Comparison of ENCODE assay signal across 11 mouse cellular contexts in genomic region chr6:92415405-92415755, GRCm38 (mm10).
DNase-seq lines count a peak whose midpoint lies in the region; ATAC-seq and TF ChIP-seq lines count a peak whose summit lies in the region.
"Had no signal": no experiment of that assay in that cellular context is flagged by ENCODE, and none has a peak within 500 bp of the region (broad histone marks: within the 10 kb centered on the region; RNA-seq: fewer than 3 reads in every experiment).

No protein-coding gene starts in this region.

- no peak for ATAC-seq in hindbrain, embryonic 12.5 days (ENCODE audit: low FRiP score)
- ATAC-seq in hindbrain, embryonic 16.5 days, result no peak
- ATAC-seq in neural tube, embryonic 13.5 days (ENCODE audit: low read depth), result no peak; the same call in 1 of the 2 replicates
- ATAC-seq in midbrain, embryonic 13.5 days, result no peak
- no peak for ATAC-seq in stomach, postnatal 0 days (ENCODE audit: low FRiP score, low TSS enrichment)
- no peak for ATAC-seq in liver, postnatal 0 days

- no peaks in the 10 kb centered on the region for H3K9me3 ChIP-seq in hindbrain, embryonic 12.5 days (replicated peaks)
- no peaks in the 10 kb centered on the region for H3K9me3 ChIP-seq in hindbrain, embryonic 16.5 days (ENCODE audit: control insufficient read depth, low read length)
- no peaks in the 10 kb centered on the region for H3K9me3 ChIP-seq in neural tube, embryonic 13.5 days
- no peaks in the 10 kb centered on the region for H3K9me3 ChIP-seq in midbrain, embryonic 13.5 days
- no peaks in the 10 kb centered on the region for H3K9me3 ChIP-seq in stomach, postnatal 0 days (ENCODE audit: control insufficient read depth, low read length)
- H3K9me3 ChIP-seq in liver, postnatal 0 days (ENCODE audit: low read length), result no peaks in the 10 kb centered on the region

- TF ChIP-seq CTCF in stomach, postnatal 0 days (IDR thresholded peaks at IDR 0.05; ENCODE audit: low read depth), result no peak
- no peak for TF ChIP-seq CTCF in liver, postnatal 0 days (IDR thresholded peaks at IDR 0.05; ENCODE audit: low read depth)

- H3K27me3 ChIP-seq in hindbrain, embryonic 12.5 days, result no peaks in the 10 kb centered on the region
- no peaks in the 10 kb centered on the region for H3K27me3 ChIP-seq in hindbrain, embryonic 16.5 days (replicated peaks; ENCODE audit: control insufficient read depth, insufficient read depth, low read length)
- H3K27me3 ChIP-seq in neural tube, embryonic 13.5 days, result no peaks in the 10 kb centered on the region
- no peaks in the 10 kb centered on the region for H3K27me3 ChIP-seq in midbrain, embryonic 13.5 days
- H3K27me3 ChIP-seq in stomach, postnatal 0 days (ENCODE audit: control insufficient read depth, insufficient read depth, low read length), result no peaks in the 10 kb centered on the region
- H3K27me3 ChIP-seq in liver, postnatal 0 days (ENCODE audit: insufficient read depth, low read length), result no peaks in the 10 kb centered on the region

- peaks cover 13% of the 10 kb centered on the region for H3K4me1 ChIP-seq in hindbrain, embryonic 12.5 days
- peaks cover 8% of the 10 kb centered on the region for H3K4me1 ChIP-seq in hindbrain, embryonic 16.5 days (ENCODE audit: control insufficient read depth, insufficient read depth, low read depth, low read length)
- H3K4me1 ChIP-seq in neural tube, embryonic 13.5 days (replicated peaks), result peaks cover 20% of the 10 kb centered on the region
- peaks cover 25% of the 10 kb centered on the region for H3K4me1 ChIP-seq in midbrain, embryonic 13.5 days (replicated peaks)
- no peaks in the 10 kb centered on the region for H3K4me1 ChIP-seq in stomach, postnatal 0 days (replicated peaks; ENCODE audit: control insufficient read depth, insufficient read depth)
- H3K4me1 ChIP-seq in liver, postnatal 0 days (ENCODE audit: insufficient read depth), result no peaks in the 10 kb centered on the region

- H3K4me2 ChIP-seq in hindbrain, embryonic 12.5 days (replicated peaks), result no peak overlapping the region
- H3K4me2 ChIP-seq in hindbrain, embryonic 16.5 days (ENCODE audit: low read length), result no peak overlapping the region
- no peak overlapping the region for H3K4me2 ChIP-seq in neural tube, embryonic 13.5 days
- no peak overlapping the region for H3K4me2 ChIP-seq in midbrain, embryonic 13.5 days (replicated peaks)
- no peak overlapping the region for H3K4me2 ChIP-seq in stomach, postnatal 0 days (replicated peaks; ENCODE audit: low read depth)
- no peak overlapping the region for H3K4me2 ChIP-seq in liver, postnatal 0 days (ENCODE audit: low read depth, low read length)

- peak overlapping the region; percentile 31 for H3K27ac ChIP-seq in hindbrain, embryonic 12.5 days
- no peak overlapping the region for H3K27ac ChIP-seq in hindbrain, embryonic 16.5 days (ENCODE audit: low read depth, low read length)
- peak overlapping the region; percentile 64 for H3K27ac ChIP-seq in neural tube, embryonic 13.5 days (replicated peaks)
- peak overlapping the region; percentile 76 for H3K27ac ChIP-seq in midbrain, embryonic 13.5 days
- H3K27ac ChIP-seq in stomach, postnatal 0 days (replicated peaks), result peak overlapping the region; percentile 73
- no peak overlapping the region for H3K27ac ChIP-seq in liver, postnatal 0 days (ENCODE audit: low read depth)

- peaks cover 33% of the 10 kb centered on the region for H3K36me3 ChIP-seq in hindbrain, embryonic 12.5 days
- peaks cover 14% of the 10 kb centered on the region for H3K36me3 ChIP-seq in hindbrain, embryonic 16.5 days (ENCODE audit: control insufficient read depth, insufficient read depth, low read length)
- H3K36me3 ChIP-seq in neural tube, embryonic 13.5 days, result peaks cover 53% of the 10 kb centered on the region
- peaks cover 42% of the 10 kb centered on the region for H3K36me3 ChIP-seq in midbrain, embryonic 13.5 days
- peaks cover 3% of the 10 kb centered on the region; the same call in 1 of the 2 replicates for H3K36me3 ChIP-seq in stomach, postnatal 0 days (ENCODE audit: control insufficient read depth, insufficient read depth, low read length)
- no peaks in the 10 kb centered on the region for H3K36me3 ChIP-seq in liver, postnatal 0 days (replicated peaks; ENCODE audit: insufficient read depth, low read length)

- no peak for TF ChIP-seq EP300 in stomach, postnatal 0 days (optimal IDR thresholded peaks at IDR 0.05)
- no peak for TF ChIP-seq EP300 in liver, postnatal 0 days (IDR thresholded peaks at IDR 0.05; ENCODE audit: low read depth)

- no peak overlapping the region for H3K9ac ChIP-seq in hindbrain, embryonic 12.5 days
- no peak overlapping the region for H3K9ac ChIP-seq in hindbrain, embryonic 16.5 days (ENCODE audit: low read depth, low read length)
- no peak overlapping the region for H3K9ac ChIP-seq in neural tube, embryonic 13.5 days
- no peak overlapping the region for H3K9ac ChIP-seq in midbrain, embryonic 13.5 days (replicated peaks)
- H3K9ac ChIP-seq in stomach, postnatal 0 days (ENCODE audit: low read length), result no peak overlapping the region
- H3K9ac ChIP-seq in liver, postnatal 0 days (replicated peaks), result no peak overlapping the region

- no peak overlapping the region for H3K4me3 ChIP-seq in hindbrain, embryonic 12.5 days
- H3K4me3 ChIP-seq in hindbrain, embryonic 16.5 days (ENCODE audit: low read length), result no peak overlapping the region
- H3K4me3 ChIP-seq in neural tube, embryonic 13.5 days, result no peak overlapping the region
- no peak overlapping the region for H3K4me3 ChIP-seq in midbrain, embryonic 13.5 days (replicated peaks)
- H3K4me3 ChIP-seq in stomach, postnatal 0 days (ENCODE audit: low read depth, low read length), result no peak overlapping the region
- H3K4me3 ChIP-seq in liver, postnatal 0 days (ENCODE audit: low read depth, low read length), result no peak overlapping the region

- 85% methylated on average over 7 of the region's 7 CpGs for WGBS in hindbrain, embryonic 12.5 days
- WGBS in hindbrain, embryonic 16.5 days, result 90% methylated on average over 7 of the region's 7 CpGs
- WGBS in neural tube, embryonic 13.5 days, result 87% methylated on average over 7 of the region's 7 CpGs
- 94% methylated on average over 7 of the region's 7 CpGs for WGBS in midbrain, embryonic 13.5 days
- 61% methylated on average over 7 of the region's 7 CpGs for WGBS in stomach, postnatal 0 days
- 75% methylated on average over 7 of the region's 7 CpGs for WGBS in liver, postnatal 0 days (ENCODE audit: insufficient replicate concordance)

- no peak for DNase-seq in neural tube, embryonic 10.5 days (ENCODE audit: extremely low spot score, low spot score)
- no peak for DNase-seq in stomach, postnatal 0 days (ENCODE audit: low spot score)
- DNase-seq in liver, postnatal 0 days, result no peak
- DNase-seq in kidney, adult 8-10 months, result no peak
- DNase-seq: cerebellum, adult 11 months; kidney, adult 2 months; lung, adult 18-20 months had no signal

Comparison
In these comparisons a context has a peak if more than half of its experiments do, and no peak if none do; other contexts are left out.
1. H3K27ac ChIP-seq: peak in hindbrain, embryonic 12.5 days (single experiment), neural tube, embryonic 13.5 days (single experiment), midbrain, embryonic 13.5 days (single experiment) and stomach, postnatal 0 days (single experiment); none in hindbrain, embryonic 16.5 days (single experiment) and liver, postnatal 0 days (single experiment).